ENCODE assay signal across 9 mouse cellular contexts in the genomic region with DNA sequence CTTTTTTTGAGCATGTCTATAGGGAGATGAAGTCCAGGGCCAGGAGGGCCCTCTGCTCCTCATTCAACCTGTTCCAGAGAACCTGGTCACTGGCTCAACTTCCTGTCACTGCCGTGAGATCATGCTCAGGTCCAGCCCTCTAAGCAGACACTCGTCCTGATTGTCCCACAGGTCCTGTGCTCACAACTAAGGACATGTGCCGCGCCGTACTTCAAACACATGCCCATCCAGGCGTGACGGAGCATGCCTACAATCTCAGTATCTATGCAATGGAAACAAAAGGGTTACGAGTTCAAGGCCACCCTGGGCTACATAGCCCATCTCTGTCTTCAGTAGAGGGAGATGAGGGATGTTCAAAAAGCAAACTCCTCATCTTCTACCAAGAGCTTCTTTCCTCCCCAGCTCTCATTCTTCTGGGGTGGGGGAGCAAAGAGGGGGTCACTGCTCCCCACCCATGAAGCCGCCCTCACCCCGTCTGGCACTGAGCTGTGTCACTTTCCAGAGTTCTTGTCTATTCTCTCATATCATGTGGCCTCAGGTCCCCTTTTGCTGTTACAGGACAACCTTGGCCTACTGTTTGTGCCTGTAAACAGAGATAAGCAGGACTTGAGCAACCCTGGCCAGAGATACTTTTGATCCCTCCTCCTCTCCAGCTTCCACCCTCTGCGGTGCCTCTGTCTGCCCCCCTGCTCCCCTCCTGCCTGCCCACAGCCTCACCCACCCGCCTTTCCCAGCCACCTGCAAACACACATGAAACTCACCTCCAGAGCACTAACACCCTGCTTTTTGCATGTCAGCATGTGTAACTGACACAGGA.
DNase-seq lines count a peak whose midpoint lies in the region; ATAC-seq lines count a peak whose summit lies in the region.
"Had no signal": no experiment of that assay in that cellular context is flagged by ENCODE, and none has a peak within 500 bp of the region (broad histone marks: within the 10 kb centered on the region; RNA-seq: fewer than 3 reads in every experiment).

No protein-coding gene starts in this region.

- DNase-seq in adrenal gland, adult 2 months, result peak; percentile 72
- DNase-seq in c-Kit-positive CD71-positive TER-119-positive erythroid progenitor cells, embryonic 14.5 days (ENCODE audit: low spot score), result peak; percentile 80
- DNase-seq in heart, postnatal 4 days, result peak; percentile 27
- peak; percentile 57 to 70 for DNase-seq in spleen, postnatal 36 days (ENCODE audit: low spot score in 2 of 2)
- DNase-seq in right cerebral cortex, postnatal 10 days (ENCODE audit: low spot score in 2 of 2), result no peak
- no peak for DNase-seq in layer of hippocampus, adult 18-20 months (ENCODE audit: low spot score in 2 of 2)

- no peak overlapping the region for H3K27ac ChIP-seq in kidney, embryonic 14.5 days (ENCODE audit: low read depth, low read length)
- H3K27ac ChIP-seq: neural tube, embryonic 12.5 days had no signal

- H3K36me3 ChIP-seq in kidney, embryonic 14.5 days (ENCODE audit: control insufficient read depth, insufficient read depth, low read length), result no peaks in the 10 kb centered on the region; the same call in 1 of the 2 replicates
- H3K36me3 ChIP-seq: neural tube, embryonic 12.5 days had no signal

- H3K4me3 ChIP-seq in kidney, embryonic 14.5 days (ENCODE audit: low read length), result no peak overlapping the region
- H3K4me3 ChIP-seq: neural tube, embryonic 12.5 days had no signal

- no peak overlapping the region for H3K4me2 ChIP-seq in kidney, embryonic 14.5 days (replicated peaks; ENCODE audit: low read depth, low read length)
- H3K4me2 ChIP-seq: neural tube, embryonic 12.5 days had no signal

- H3K27me3 ChIP-seq in kidney, embryonic 14.5 days (ENCODE audit: control insufficient read depth, insufficient read depth, low read length), result no peaks in the 10 kb centered on the region
- H3K27me3 ChIP-seq: neural tube, embryonic 12.5 days had no signal

- H3K4me1 ChIP-seq in kidney, embryonic 14.5 days (ENCODE audit: control insufficient read depth, insufficient read depth, low read length), result peaks cover 3% of the 10 kb centered on the region

- H3K9ac ChIP-seq in kidney, embryonic 14.5 days (ENCODE audit: low read depth, low read length), result no peak overlapping the region
- H3K9ac ChIP-seq: neural tube, embryonic 12.5 days had no signal

- WGBS in kidney, embryonic 14.5 days, result 77% methylated on average over 12 of the region's 12 CpGs

- no peak for ATAC-seq in cerebellum, adult (ENCODE audit: insufficient number of reproducible peaks, low FRiP score, low TSS enrichment)
- ATAC-seq in kidney, embryonic 14.5 days (ENCODE audit: low FRiP score, low TSS enrichment), result no peak; the same call in 1 of the 2 replicates

- no peaks in the 10 kb centered on the region for H3K9me3 ChIP-seq in kidney, embryonic 14.5 days (ENCODE audit: control insufficient read depth, low read length)
- H3K9me3 ChIP-seq: neural tube, embryonic 12.5 days had no signal

Comparison
In these comparisons a context has a peak if more than half of its experiments do, and no peak if none do; other contexts are left out.
1. DNase-seq: peak in adrenal gland, adult 2 months (single experiment), c-Kit-positive CD71-positive TER-119-positive erythroid progenitor cells, embryonic 14.5 days (single experiment), heart, postnatal 4 days (single experiment) and spleen, postnatal 36 days (2 of 2); none in right cerebral cortex, postnatal 10 days (0 of 2) and layer of hippocampus, adult 18-20 months (0 of 2).